Mouse (Mus musculus) stomach, postnatal 0 days (tissue): ENCODE results near the gene Gabra4. TPM values are rescaled to one million over a fixed set of nuclear protein-coding genes. Genes with fewer than 3 reads are reported as not detected.

Source experiments
- ATAC-seq: fragments of 200-750 bp; cut with Nextera tagmentation; 2 replicates; pipeline ENCODE4 v1.8.0; 2017; ENCODE audit not compliant: low FRiP score, low TSS enrichment
- DNase-seq: peaks from one replicate; pipeline ENCODE4 v3.0.0-alpha.2; 2016; ENCODE audit warnings: low spot score
- H3K27ac ChIP-seq: fragments of 300-500 bp; sonication (generic); replicated peaks from 2 replicates; pipeline ENCODE4 v1.5.1; 2014; ENCODE audit warnings: mild to moderate bottlenecking, control low read depth
- H3K27me3 ChIP-seq: fragments of 300-500 bp; sonication (generic); 2 replicates; pipeline ENCODE4 v1.6.1; 2014; ENCODE audit warnings: low read length; ENCODE audit not compliant: control insufficient read depth, insufficient read depth
- H3K36me3 ChIP-seq: fragments of 300-500 bp; sonication (generic); 2 replicates; pipeline ENCODE4 v1.6.1; 2014; ENCODE audit warnings: low read length, mixed read lengths; ENCODE audit not compliant: control insufficient read depth, insufficient read depth
- H3K4me1 ChIP-seq: fragments of 300-500 bp; sonication (generic); replicated peaks from 2 replicates; pipeline ENCODE4 v1.6.1; 2014; ENCODE audit warnings: antibody characterized with exemption; ENCODE audit not compliant: control insufficient read depth, insufficient read depth
- H3K4me2 ChIP-seq: fragments of 300-500 bp; sonication (generic); replicated peaks from 2 replicates; pipeline ENCODE4 v1.6.1; 2014; ENCODE audit warnings: low read depth, mild to moderate bottlenecking, control low read depth, moderate library complexity
- H3K4me3 ChIP-seq: fragments of 300-500 bp; sonication (generic); 2 replicates; pipeline ENCODE4 v1.5.1; 2014; ENCODE audit warnings: low read depth, low read length, control low read depth
- H3K9ac ChIP-seq: fragments of 300-500 bp; sonication (generic); 2 replicates; pipeline ENCODE4 v1.6.1; 2014; ENCODE audit warnings: mild to moderate bottlenecking, low read length, control low read depth, mixed read lengths
- H3K9me3 ChIP-seq: fragments of 300-500 bp; sonication (generic); 2 replicates; pipeline ENCODE4 v1.6.1; 2016; ENCODE audit warnings: low read length; ENCODE audit not compliant: control insufficient read depth
- CTCF ChIP-seq: IDR thresholded peaks from 2 replicates; pipeline ENCODE4 v1.5.1; 2016; ENCODE audit warnings: antibody characterized with exemption, low read depth, mild to moderate bottlenecking, moderate library complexity
- EP300 ChIP-seq: optimal IDR thresholded peaks from 2 replicates; pipeline ENCODE3; 2016; ENCODE audit warnings: antibody characterized with exemption
- WGBS: fragments of 180-500 bp; shearing (Covaris S2); extraction: QIAGEN DNeasy Blood & Tissue Kit; methylation state at CpG from one replicate; pipeline ENCODE4 v1.1.7; 2014; 5-methylcytosine and 5-hydroxymethylcytosine counted together
- polyA plus RNA-seq: library from polyadenylated mRNA; unstranded; fragments of >200 nt; fragmentation: Nextera tagmentation; extraction: Ambion mirVana; gene quantifications from 2 replicates; pipeline ENCODE4 v1.2.1, GENCODE M21; 2015

Gene Gabra4
- polyA plus RNA-seq, 1 experiment from 2014 or later = 1.0 TPM

DNA sequence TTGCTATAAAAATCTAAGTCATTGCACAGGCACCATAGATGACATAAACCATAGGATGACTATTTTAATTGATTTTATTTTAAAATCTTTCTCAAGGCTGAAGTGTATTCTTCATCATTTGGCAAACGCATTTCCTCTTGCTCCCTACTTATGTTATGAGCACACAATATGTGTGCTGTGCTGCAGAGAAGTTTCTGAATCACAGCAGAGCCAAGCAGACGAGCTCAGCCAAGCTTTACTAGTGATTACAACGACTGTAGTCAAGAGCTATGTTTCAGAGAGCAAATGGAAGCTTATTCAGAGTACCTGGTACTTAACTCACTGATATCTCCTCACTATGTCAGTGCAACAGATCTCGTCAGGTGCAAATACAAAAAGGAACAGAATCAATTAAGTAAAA is 41.4 kb downstream of the Gabra4 start:
- no peaks in the 10 kb centered on the region for H3K36me3 ChIP-seq
- no peak for ATAC-seq
- no peaks in the 10 kb centered on the region for H3K4me1 ChIP-seq
- H3K9me3 ChIP-seq = no peaks in the 10 kb centered on the region
- WGBS = 52% methylated on average over 4 of the region's 4 CpGs
- no peak for DNase-seq
- no peak overlapping the region for H3K4me3 ChIP-seq
- TF ChIP-seq CTCF (no peak), EP300 (no peak)
- H3K27me3 ChIP-seq = no peaks in the 10 kb centered on the region
- H3K9ac ChIP-seq = no peak overlapping the region
- H3K4me2 ChIP-seq = no peak overlapping the region
- H3K27ac ChIP-seq = no peak overlapping the region

DNA sequence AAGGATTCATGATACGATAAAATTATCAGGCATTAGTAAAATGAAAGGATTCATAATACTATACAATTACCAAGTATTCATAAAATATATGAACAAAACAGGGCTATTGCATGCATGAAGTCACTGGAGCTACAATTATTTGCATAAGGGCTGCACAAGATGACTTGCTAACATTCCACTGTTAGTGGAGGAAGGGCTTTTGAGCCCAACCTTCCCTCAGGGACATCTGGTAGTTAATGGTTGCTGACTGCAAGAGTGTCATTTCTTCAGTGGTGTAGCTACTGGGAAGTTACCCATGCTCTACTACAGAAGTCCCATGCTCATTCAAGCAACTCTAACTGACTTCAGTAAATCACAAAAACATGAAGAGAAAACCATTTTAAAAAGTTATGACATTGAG is 43.8 kb downstream of the Gabra4 start:
- DNase-seq (no peak), ATAC-seq (no peak)
- WGBS = 98% methylated on average over 1 of the region's 1 CpGs
- Histone ChIP-seq H3K4me3 (no peak overlapping the region), H3K27me3 (no peaks in the 10 kb centered on the region), H3K27ac (no peak overlapping the region), H3K9ac (no peak overlapping the region), H3K9me3 (no peaks in the 10 kb centered on the region), H3K4me2 (no peak overlapping the region), H3K36me3 (no peaks in the 10 kb centered on the region), H3K4me1 (no peaks in the 10 kb centered on the region)
- no peak for TF ChIP-seq CTCF
- no peak for TF ChIP-seq EP300

DNA sequence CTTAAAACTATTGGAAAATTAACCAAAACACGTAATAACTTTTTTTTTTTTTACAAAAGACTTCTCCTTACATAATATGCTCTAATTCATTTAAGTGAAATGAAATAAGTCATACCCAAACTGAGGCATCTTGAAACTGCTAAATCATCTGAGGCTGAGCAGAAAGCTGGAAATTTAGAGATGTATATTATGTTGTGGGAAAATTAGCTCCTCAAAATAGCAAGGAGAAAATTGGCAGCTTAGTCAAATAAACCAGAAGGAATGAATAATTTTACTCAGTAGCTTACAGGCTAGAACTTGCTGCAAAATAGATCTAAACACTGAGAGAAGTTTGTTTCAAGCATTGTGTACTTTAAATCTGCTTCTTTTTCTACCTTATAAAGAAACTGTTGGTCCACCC is 49.4 kb downstream of the Gabra4 start:
- TF ChIP-seq CTCF (no peak), EP300 (no peak)
- Histone ChIP-seq H3K27me3 (no peaks in the 10 kb centered on the region), H3K4me1 (no peaks in the 10 kb centered on the region), H3K4me3 (no peak overlapping the region), H3K9me3 (no peaks in the 10 kb centered on the region), H3K36me3 (no peaks in the 10 kb centered on the region), H3K9ac (no peak overlapping the region), H3K27ac (no peak overlapping the region), H3K4me2 (no peak overlapping the region)
- 76% methylated on average over 1 of the region's 1 CpGs for WGBS
- DNase-seq (no peak), ATAC-seq (no peak)

DNA sequence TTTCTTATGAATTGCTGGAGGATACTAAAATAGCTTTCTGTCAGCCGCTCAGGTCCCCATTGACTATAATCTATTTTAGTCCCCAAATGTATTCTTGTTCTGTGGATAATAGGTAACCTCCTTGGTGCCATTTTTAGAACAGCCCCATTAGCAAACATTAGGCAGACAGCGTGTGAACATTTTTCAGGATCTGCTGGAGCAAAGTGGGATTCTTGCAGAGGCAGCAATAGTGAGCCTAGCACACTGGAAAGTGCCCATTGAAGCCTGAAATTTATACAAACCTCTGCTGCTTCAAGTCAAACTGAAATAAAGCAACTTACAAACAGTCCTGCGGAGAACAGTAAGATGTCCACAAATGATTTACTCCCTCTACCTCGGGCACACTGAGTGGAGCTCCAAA is 51.2 kb downstream of the Gabra4 start:
- H3K4me1 ChIP-seq = no peaks in the 10 kb centered on the region

DNA sequence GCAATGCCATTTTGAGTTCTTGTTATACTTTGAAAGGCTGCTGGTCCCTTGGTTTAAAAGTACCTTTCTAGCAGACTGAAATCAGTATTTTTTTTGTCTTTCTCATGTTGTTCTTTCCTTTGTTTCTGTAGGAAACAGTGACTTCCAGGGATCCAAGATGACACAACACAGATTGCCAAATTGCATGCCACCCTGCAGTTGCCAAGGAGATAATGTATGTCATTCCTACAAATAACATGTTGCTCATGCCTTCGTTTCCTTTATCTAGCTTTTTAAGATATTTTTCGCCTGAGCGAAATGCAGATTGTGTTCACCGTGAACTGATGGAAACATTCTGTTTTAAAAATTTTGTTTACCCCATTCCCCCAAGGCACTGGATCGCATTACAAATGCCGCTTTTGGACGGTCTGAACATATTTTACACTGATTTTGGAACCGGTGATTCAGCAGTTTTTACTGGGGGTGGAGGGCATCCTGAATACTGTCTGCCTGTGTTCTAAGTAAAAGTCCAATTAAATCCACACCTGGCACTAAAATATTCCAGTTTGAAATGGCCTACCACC is 53.9 kb downstream of the Gabra4 start:
- no peaks in the 10 kb centered on the region for H3K27me3 ChIP-seq

More for the DNA sequence above, 51.2 kb downstream of the Gabra4 start:
- Histone ChIP-seq H3K4me2 (no peak overlapping the region), H3K27ac (no peak overlapping the region), H3K4me3 (no peak overlapping the region), H3K9ac (no peak overlapping the region), H3K9me3 (no peaks in the 10 kb centered on the region), H3K36me3 (no peaks in the 10 kb centered on the region), H3K27me3 (no peaks in the 10 kb centered on the region)
- TF ChIP-seq CTCF = no peak
- TF ChIP-seq EP300 = no peak
- 41% methylated on average over 4 of the region's 4 CpGs for WGBS
- DNase-seq (no peak), ATAC-seq (no peak)

DNA sequence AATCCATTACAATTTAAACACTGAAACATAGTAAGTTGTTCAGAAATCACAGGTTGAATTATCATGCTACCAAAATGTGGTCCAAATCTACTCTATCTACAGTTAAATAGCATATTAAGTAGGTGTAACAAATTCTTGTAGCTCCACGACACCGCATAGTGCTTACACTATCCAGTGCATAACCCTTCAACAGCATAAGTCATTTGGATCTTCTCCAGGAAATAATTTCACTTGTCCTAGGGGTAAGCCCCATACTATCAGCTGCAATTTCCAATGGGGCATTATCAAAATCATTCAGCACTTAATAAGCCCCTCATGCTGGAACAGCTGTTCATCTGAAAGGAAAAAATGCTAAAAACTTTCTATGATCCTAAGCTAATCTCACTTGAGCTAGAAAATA is 62.8 kb downstream of the Gabra4 start:
- H3K27ac ChIP-seq = no peak overlapping the region
- TF ChIP-seq EP300 (no peak), CTCF (no peak)
- no peaks in the 10 kb centered on the region for H3K36me3 ChIP-seq
- no peaks in the 10 kb centered on the region for H3K9me3 ChIP-seq
- no peak overlapping the region for H3K9ac ChIP-seq
- ATAC-seq (no peak), DNase-seq (no peak)
- H3K4me3 ChIP-seq = no peak overlapping the region
- no peaks in the 10 kb centered on the region for H3K4me1 ChIP-seq
- no peak overlapping the region for H3K4me2 ChIP-seq
- 70% methylated on average over 2 of the region's 2 CpGs for WGBS
- no peaks in the 10 kb centered on the region for H3K27me3 ChIP-seq

More for the DNA sequence above, 53.9 kb downstream of the Gabra4 start:
- Histone ChIP-seq H3K9ac (no peak overlapping the region), H3K27ac (no peak overlapping the region), H3K36me3 (no peaks in the 10 kb centered on the region), H3K4me3 (no peak overlapping the region), H3K4me1 (no peaks in the 10 kb centered on the region), H3K4me2 (no peak overlapping the region), H3K9me3 (no peaks in the 10 kb centered on the region)
- 54% methylated on average over 8 of the region's 8 CpGs for WGBS
- ATAC-seq (no peak), DNase-seq (no peak)
- TF ChIP-seq CTCF (no peak), EP300 (no peak)
